Mouse (Mus musculus): ENCODE measurements around the gene Nepro. TPM values are rescaled to one million over a fixed set of nuclear protein-coding genes. Genes with fewer than 3 reads are reported as not detected.

Gene Nepro
- polyA plus RNA-seq, 1 experiment from 2014 or later: 3.2 TPM

DNA sequence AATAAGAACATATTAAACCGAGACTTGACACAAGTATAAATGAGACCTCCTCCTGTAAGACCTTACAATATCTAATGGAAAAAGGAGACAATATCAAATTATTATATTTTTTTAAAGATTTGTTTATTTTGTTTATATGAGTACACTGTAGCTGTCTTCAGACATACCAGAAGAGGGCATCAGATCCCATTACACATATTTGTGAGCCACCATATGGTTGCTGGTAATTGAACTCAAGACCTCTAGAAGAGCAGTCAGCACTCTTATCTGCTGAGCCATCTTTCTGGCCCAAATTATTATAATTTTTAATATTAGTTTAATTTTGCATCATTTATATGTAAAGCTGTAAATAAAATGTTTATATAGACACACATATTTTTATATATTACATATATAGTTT, 18.7 kb downstream of the Nepro start:
- no peak overlapping the region for H3K4me3 ChIP-seq (ENCODE audit: low read depth, low read length)
- no peak overlapping the region for H3K4me2 ChIP-seq (ENCODE audit: low read length)
- no peak overlapping the region for H3K9ac ChIP-seq (ENCODE audit: low read depth, low read length)
- no peak for ATAC-seq
- H3K4me1 ChIP-seq (ENCODE audit: control insufficient read depth, insufficient read depth, low read length): peaks cover 13% of the 10 kb centered on the region
- peaks cover 12% of the 10 kb centered on the region for H3K36me3 ChIP-seq (ENCODE audit: control insufficient read depth, insufficient read depth, low read length)
- H3K27me3 ChIP-seq (ENCODE audit: control insufficient read depth, insufficient read depth, low read depth, low read length): no peaks in the 10 kb centered on the region
- H3K9me3 ChIP-seq (replicated peaks; ENCODE audit: control insufficient read depth, low read length, poor library complexity, severe bottlenecking): no peaks in the 10 kb centered on the region
- H3K27ac ChIP-seq (ENCODE audit: low read length): no peak overlapping the region
- 93% methylated on average over 1 of the region's 1 CpGs for WGBS

DNA sequence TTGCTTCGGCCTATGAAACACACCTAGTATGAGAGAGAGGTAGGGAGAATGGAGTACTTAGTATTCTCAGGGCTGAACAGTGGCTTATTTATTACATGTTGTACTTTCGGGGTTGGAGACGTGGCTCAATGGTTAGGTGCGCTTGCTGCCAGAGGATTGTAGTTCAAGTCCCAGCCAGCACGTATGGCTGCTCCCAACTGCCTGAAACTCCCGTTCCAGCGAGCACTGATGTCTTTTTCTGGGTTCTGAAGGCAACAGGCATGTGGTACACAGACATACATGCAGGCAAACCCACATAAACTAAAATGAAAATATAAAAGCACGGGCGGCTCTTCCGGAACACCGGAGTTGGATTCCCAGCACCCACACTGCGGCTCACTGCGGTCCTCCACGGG, 21.4 kb downstream of the Nepro start:
- ATAC-seq: peak; percentile 55; the same call in 1 of the 2 replicates
- Histone ChIP-seq H3K4me2 (ENCODE audit: low read length) (peak overlapping the region; percentile 84), H3K36me3 (ENCODE audit: control insufficient read depth, insufficient read depth, low read length) (peaks cover 3% of the 10 kb centered on the region; the same call in 1 of the 2 replicates), H3K27ac (ENCODE audit: low read length) (peak overlapping the region; percentile 91), H3K9me3 (replicated peaks; ENCODE audit: control insufficient read depth, low read length, poor library complexity, severe bottlenecking) (no peaks in the 10 kb centered on the region), H3K4me3 (ENCODE audit: low read depth, low read length) (peak overlapping the region; percentile 68), H3K9ac (ENCODE audit: low read depth, low read length) (peak overlapping the region; percentile 78), H3K27me3 (ENCODE audit: control insufficient read depth, insufficient read depth, low read depth, low read length) (no peaks in the 10 kb centered on the region), H3K4me1 (ENCODE audit: control insufficient read depth, insufficient read depth, low read length) (peaks cover 13% of the 10 kb centered on the region)
- 5% methylated on average over 14 of the region's 14 CpGs for WGBS

DNA sequence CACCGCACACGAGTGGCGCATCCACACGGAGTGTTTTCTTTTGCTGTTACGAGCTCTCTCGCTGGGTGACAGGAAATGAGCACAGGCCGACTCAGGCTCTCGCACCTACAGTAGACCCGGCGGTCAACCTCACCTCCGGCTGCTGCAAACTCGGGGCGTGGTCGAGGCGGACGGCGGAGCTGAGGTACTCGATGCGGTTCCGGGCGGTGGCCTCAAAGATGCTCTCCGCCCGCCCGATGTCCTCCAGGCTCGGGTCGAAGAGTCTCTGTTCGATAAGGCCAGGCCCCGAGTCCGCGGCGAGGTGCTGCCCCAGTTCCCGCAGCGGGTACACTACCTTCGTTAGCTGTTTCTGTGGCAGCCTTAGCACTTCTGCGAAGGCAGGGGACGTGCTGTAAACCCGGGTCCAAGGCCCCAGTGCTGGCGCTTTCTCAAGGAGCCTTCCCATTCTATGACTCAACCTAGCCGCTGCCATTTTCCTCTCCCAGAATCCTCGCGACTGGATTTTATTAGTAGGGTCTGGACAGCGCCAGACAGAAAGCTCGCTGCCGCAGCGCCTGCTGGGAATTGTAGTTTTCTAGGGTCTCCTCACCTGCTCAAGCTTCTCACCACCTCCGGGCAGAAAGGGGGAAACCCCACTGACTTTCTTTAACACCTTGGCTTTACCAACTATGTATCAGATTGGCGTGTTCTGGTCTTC, 21.9 kb downstream of the Nepro start, which contains the start of gene Gtpbp8:
Gene Gtpbp8, minus strand, starts transcription at position 498 of the 697 bp plus-strand sequence.
- H3K9me3 ChIP-seq (replicated peaks; ENCODE audit: control insufficient read depth, low read length, poor library complexity, severe bottlenecking): no peaks in the 10 kb centered on the region
- peak within 1 kb of the TSS; percentile 91 for H3K27ac ChIP-seq (ENCODE audit: low read length)
- peak within 1 kb of the TSS; percentile 78 for H3K9ac ChIP-seq (ENCODE audit: low read depth, low read length)
- peak within 1 kb of the TSS; percentile 84 for H3K4me2 ChIP-seq (ENCODE audit: low read length)
- H3K4me1 ChIP-seq (ENCODE audit: control insufficient read depth, insufficient read depth, low read length): peaks cover 13% of the 10 kb centered on the region
- no peaks in the 10 kb centered on the region for H3K27me3 ChIP-seq (ENCODE audit: control insufficient read depth, insufficient read depth, low read depth, low read length)
- peak; percentile 99 for ATAC-seq
- H3K36me3 ChIP-seq (ENCODE audit: control insufficient read depth, insufficient read depth, low read length): peaks cover 3% of the 10 kb centered on the region; the same call in 1 of the 2 replicates
- WGBS: under 1% methylated on average over 47 of the region's 47 CpGs
- H3K4me3 ChIP-seq (ENCODE audit: low read depth, low read length): peak within 1 kb of the TSS; percentile 68

DNA sequence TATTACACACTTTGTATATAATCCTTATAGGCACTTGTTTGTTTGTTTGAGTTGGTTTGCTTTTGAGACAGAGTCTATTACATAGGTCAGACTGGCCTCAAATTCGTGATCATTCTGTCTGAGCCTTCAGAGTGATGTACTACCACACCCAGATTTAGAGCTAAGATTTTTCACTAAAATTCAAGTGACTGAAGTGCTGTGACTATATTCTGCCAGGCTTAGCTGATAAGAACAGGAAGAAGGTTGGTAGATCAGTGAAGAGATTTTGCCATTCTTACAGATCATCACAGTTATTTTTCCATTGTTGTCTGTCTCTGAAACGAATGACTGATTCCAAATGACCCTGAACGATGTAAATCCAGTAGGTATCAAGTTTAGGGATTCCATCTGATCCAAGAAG, 23.9 kb downstream of the Nepro start:
- no peak overlapping the region for H3K27ac ChIP-seq (ENCODE audit: low read length)
- H3K9me3 ChIP-seq (replicated peaks; ENCODE audit: control insufficient read depth, low read length, poor library complexity, severe bottlenecking): no peaks in the 10 kb centered on the region
- no peaks in the 10 kb centered on the region for H3K36me3 ChIP-seq (ENCODE audit: control insufficient read depth, insufficient read depth, low read length)
- ATAC-seq: no peak
- no peak overlapping the region for H3K4me2 ChIP-seq (ENCODE audit: low read length)
- WGBS: 70% methylated on average over 3 of the region's 3 CpGs
- peaks cover 13% of the 10 kb centered on the region for H3K4me1 ChIP-seq (ENCODE audit: control insufficient read depth, insufficient read depth, low read length)
- no peak overlapping the region for H3K9ac ChIP-seq (ENCODE audit: low read depth, low read length)
- no peak overlapping the region for H3K4me3 ChIP-seq (ENCODE audit: low read depth, low read length)
- no peaks in the 10 kb centered on the region for H3K27me3 ChIP-seq (ENCODE audit: control insufficient read depth, insufficient read depth, low read depth, low read length)

DNA sequence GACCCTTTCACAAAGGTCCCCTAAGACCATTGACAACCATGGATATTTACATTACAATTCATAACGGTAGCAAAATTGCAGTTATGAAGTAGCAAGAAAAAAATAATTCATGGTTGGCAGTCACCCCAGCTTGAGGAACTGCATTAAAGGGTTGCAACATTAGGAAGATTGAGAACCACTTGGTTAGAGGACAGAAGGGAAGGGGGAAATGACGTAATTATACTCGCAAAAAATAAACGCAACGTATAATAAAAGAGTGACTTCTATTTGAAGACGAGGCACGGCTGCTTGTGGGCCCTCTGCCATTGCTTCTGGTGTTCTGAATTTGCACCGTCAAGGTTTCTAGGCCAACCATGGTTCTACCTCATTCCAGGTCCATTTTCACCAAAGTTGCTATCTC, 33.6 kb downstream of the Nepro start:
- H3K9ac ChIP-seq (ENCODE audit: low read depth, low read length): no peak overlapping the region
- H3K27ac ChIP-seq (ENCODE audit: low read length): no peak overlapping the region
- no peak overlapping the region for H3K4me2 ChIP-seq (ENCODE audit: low read length)
- no peaks in the 10 kb centered on the region for H3K36me3 ChIP-seq (ENCODE audit: control insufficient read depth, insufficient read depth, low read length)
- no peaks in the 10 kb centered on the region for H3K9me3 ChIP-seq (replicated peaks; ENCODE audit: control insufficient read depth, low read length, poor library complexity, severe bottlenecking)
- H3K27me3 ChIP-seq (ENCODE audit: control insufficient read depth, insufficient read depth, low read depth, low read length): no peaks in the 10 kb centered on the region
- WGBS: 88% methylated on average over 8 of the region's 8 CpGs
- no peak for ATAC-seq
- H3K4me3 ChIP-seq (ENCODE audit: low read depth, low read length): no peak overlapping the region
- H3K4me1 ChIP-seq (ENCODE audit: control insufficient read depth, insufficient read depth, low read length): no peaks in the 10 kb centered on the region

DNA sequence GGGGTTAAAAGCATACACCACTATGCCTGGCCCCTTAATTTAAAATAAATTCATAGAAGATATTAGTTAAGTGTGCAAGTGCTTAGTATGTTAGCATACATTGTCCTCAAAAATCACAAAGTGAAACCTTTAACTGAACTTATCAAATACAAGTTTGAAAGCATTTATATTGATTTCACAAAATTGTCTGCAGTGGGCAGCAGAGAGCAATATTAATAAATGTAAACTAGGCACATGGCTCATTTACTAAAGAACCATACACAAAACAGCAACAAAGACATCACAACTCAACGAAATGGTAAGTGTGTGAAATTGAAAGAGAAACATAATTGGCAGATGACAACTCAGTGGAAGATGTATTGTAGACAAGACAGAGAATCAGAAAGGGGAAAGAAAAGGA, 37.7 kb downstream of the Nepro start:
- 73% methylated on average over 1 of the region's 1 CpGs for WGBS
- no peak overlapping the region for H3K27ac ChIP-seq (ENCODE audit: low read length)

DNA sequence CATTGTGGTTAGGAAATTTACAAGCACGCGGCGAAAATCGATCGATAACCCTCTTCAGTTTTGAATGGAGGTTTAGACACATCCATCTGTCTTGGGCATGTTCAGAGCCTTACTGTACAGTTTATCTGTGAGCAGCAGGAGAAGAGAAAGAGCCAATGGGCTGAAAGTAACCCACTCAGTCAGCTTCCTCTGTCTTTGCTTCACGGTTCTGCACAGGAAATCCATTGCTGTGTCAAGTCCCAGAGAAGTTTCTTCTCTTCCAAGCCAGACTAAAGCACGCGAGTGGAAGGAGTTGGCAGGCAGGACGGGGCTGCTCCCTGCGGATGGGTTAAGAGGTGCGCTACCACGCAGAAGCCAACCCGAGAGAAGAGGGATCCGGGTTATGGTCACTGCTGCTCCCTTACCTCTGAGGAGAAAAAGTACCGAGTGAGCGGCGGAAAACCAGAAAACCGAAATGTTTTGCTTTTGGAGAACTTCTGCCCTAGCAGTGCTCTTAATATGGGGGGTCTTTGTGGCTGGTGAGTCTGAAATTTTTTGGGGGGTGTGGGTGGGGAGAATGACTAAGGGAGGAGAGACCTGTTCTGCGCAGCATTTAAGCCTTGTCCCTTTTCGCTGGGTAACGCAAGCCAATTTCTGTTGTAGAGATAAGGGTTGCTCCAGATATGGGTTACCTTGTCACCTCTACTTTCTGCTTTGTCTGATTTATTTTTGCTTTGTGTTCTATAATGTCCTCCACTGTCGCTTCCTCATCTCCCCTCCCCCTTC, 41.6 kb downstream of the Nepro start, which contains the start of gene Cd200r1:
Gene Cd200r1, plus strand, starts transcription at position 182 of the 765 bp plus-strand sequence.
- Histone ChIP-seq H3K4me3 (ENCODE audit: low read depth, low read length) (no peak within 1 kb of the TSS), H3K4me1 (ENCODE audit: control insufficient read depth, insufficient read depth, low read length) (no peaks in the 10 kb centered on the region), H3K4me2 (ENCODE audit: low read length) (no peak within 1 kb of the TSS), H3K27me3 (ENCODE audit: control insufficient read depth, insufficient read depth, low read depth, low read length) (no peaks in the 10 kb centered on the region), H3K36me3 (ENCODE audit: control insufficient read depth, insufficient read depth, low read length) (no peaks in the 10 kb centered on the region), H3K9me3 (replicated peaks; ENCODE audit: control insufficient read depth, low read length, poor library complexity, severe bottlenecking) (no peaks in the 10 kb centered on the region), H3K27ac (ENCODE audit: low read length) (no peak within 1 kb of the TSS), H3K9ac (ENCODE audit: low read depth, low read length) (no peak within 1 kb of the TSS)
- no peak for ATAC-seq
- WGBS: 87% methylated on average over 22 of the region's 22 CpGs

More for the DNA sequence above, 37.7 kb downstream of the Nepro start:
- Histone ChIP-seq H3K27me3 (ENCODE audit: control insufficient read depth, insufficient read depth, low read depth, low read length) (no peaks in the 10 kb centered on the region), H3K4me1 (ENCODE audit: control insufficient read depth, insufficient read depth, low read length) (no peaks in the 10 kb centered on the region), H3K4me2 (ENCODE audit: low read length) (no peak overlapping the region), H3K4me3 (ENCODE audit: low read depth, low read length) (no peak overlapping the region), H3K9me3 (replicated peaks; ENCODE audit: control insufficient read depth, low read length, poor library complexity, severe bottlenecking) (no peaks in the 10 kb centered on the region), H3K36me3 (ENCODE audit: control insufficient read depth, insufficient read depth, low read length) (no peaks in the 10 kb centered on the region), H3K9ac (ENCODE audit: low read depth, low read length) (no peak overlapping the region)
- ATAC-seq: no peak

DNA sequence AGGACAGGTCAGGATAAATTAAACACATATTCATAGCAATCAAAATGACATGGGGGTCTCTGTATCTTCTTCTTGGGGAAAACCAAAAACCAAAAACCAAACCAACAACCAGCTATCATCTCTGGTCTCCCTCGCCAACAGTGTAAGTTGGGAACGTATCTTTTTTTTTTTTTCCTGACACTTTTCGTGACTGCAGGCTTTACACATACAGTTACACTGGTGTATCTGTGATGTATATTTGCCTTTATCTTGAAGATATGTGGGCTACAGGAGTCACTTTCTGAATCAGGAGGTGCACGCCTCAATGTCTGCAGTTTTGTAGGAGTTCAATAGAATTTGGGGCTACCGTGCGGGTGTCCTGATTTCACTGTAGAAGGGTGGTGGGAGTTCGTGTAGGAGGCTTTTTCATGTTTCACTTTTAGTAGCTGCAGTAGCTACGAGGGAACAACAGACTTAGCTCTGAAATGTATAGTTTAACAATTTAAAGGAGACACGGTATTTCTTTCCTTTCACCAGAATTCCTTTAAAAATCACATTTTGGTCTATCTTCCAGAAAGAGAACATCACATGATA, 42.3 kb downstream of the Nepro start:
- H3K9me3 ChIP-seq (replicated peaks; ENCODE audit: control insufficient read depth, low read length, poor library complexity, severe bottlenecking): no peaks in the 10 kb centered on the region
- no peak overlapping the region for H3K9ac ChIP-seq (ENCODE audit: low read depth, low read length)
- H3K27me3 ChIP-seq (ENCODE audit: control insufficient read depth, insufficient read depth, low read depth, low read length): no peaks in the 10 kb centered on the region
- ATAC-seq: no peak
- H3K36me3 ChIP-seq (ENCODE audit: control insufficient read depth, insufficient read depth, low read length): no peaks in the 10 kb centered on the region
- H3K4me1 ChIP-seq (ENCODE audit: control insufficient read depth, insufficient read depth, low read length): no peaks in the 10 kb centered on the region
- no peak overlapping the region for H3K27ac ChIP-seq (ENCODE audit: low read length)
- no peak overlapping the region for H3K4me2 ChIP-seq (ENCODE audit: low read length)
- H3K4me3 ChIP-seq (ENCODE audit: low read depth, low read length): no peak overlapping the region
- WGBS: 90% methylated on average over 9 of the region's 9 CpGs

DNA sequence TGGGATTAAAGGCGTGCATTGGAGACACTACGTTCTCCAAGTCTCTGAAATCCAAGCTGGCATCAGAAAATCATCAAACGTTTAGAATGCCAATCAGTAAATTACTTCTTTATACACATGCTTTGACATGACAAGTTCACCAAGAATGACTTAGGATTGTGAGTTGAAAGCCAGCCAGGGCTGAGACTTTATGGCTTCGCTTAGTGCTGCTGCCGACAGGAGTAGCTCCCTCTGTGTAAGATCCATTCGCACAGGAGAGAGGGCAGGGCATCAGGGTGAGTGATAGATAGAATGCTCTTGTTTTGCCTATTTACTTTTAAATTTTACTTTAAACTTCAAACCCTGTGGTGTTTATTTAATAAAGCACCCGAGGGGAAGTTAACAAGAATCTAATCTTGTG, 43.4 kb downstream of the Nepro start:
- no peak overlapping the region for H3K9ac ChIP-seq (ENCODE audit: low read depth, low read length)
- WGBS: 87% methylated on average over 7 of the region's 7 CpGs
- ATAC-seq: no peak

More for the DNA sequence above, 43.4 kb downstream of the Nepro start:
- Histone ChIP-seq H3K36me3 (ENCODE audit: control insufficient read depth, insufficient read depth, low read length) (no peaks in the 10 kb centered on the region), H3K27ac (ENCODE audit: low read length) (no peak overlapping the region), H3K4me2 (ENCODE audit: low read length) (no peak overlapping the region), H3K4me3 (ENCODE audit: low read depth, low read length) (no peak overlapping the region), H3K9me3 (replicated peaks; ENCODE audit: control insufficient read depth, low read length, poor library complexity, severe bottlenecking) (no peaks in the 10 kb centered on the region), H3K4me1 (ENCODE audit: control insufficient read depth, insufficient read depth, low read length) (no peaks in the 10 kb centered on the region), H3K27me3 (ENCODE audit: control insufficient read depth, insufficient read depth, low read depth, low read length) (no peaks in the 10 kb centered on the region)

Data from midbrain, embryonic 16.5 days (tissue).